Mouse (Mus musculus): ENCODE measurements around the gene Abhd15. TPM values are rescaled to one million over a fixed set of nuclear protein-coding genes. Genes with fewer than 3 reads are reported as not detected.

Gene Abhd15
- total RNA-seq, 2 experiments from 2014 or later: 1.4 to 1.6 TPM

DNA sequence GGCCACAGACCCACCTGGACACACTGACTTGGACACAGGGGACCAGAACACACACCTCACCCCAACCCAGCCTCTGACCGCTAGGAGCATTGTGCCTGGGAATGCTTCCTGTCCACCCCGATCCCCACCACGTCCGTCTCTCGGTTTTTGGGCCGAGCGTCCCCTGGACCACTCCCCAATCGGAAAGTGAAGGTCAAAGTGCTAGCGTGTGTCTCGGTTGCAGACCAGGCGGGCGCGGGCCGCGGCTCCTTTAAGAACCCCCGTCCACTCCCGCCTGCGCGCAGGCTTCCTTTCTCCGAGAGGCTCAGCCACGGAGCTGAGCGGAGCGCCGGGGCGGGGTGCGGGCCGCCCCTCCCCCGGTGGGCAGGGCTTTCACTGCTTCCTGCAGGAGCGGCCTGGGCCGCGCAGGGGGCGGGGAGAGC lies 22.0 kb upstream of the Abhd15 start:
- DNase-seq (ENCODE audit: extremely low spot score in 1 of 2, low spot score in 1 of 2): peak; percentile 77 to 80

DNA sequence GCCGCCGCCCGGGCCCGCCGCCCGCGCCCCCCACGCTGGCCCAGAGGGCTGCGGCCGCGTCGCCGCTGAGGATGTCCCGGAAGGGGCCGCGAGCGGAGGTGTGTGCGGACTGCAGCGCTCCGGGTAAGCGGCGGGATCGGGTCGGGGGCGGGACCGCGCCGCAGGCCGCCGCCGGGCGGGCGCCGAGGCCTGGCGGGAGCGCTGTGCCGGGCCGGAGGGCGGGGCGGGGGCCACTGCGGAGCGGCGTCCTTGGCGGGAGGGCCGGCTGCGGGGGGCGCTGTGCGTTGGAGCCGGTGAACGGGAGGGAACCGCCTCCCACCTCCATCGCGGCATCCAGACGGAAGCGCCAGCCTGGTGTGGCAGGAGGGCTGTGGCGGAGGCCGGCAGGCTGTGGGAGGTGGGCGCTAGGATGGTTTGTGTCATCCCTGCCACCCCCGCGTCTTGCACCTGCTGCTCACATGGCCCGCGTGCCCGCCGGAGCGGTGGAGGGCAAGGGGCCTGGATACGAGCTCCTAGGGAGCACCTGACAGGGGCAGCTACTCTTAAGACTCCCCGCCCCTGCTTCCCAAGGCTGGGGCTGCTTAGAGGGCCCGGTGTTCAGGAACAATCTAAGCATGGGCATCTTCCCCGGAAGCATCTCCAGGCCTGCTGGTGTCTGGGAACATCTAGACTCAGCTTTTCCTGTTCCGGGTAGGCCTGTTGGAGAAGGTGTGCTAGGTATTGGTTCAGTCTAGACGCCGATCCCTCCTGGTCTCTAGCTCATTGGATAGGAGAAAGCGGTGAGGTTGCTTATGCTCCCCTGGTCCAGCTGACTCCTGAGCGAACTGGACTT lies 21.2 kb upstream of the Abhd15 start, which contains the start of gene Git1:
Gene Git1, plus strand, starts transcription at position 51 of the 832 bp plus-strand sequence.
- DNase-seq (ENCODE audit: extremely low spot score in 1 of 2, low spot score in 1 of 2): peak; percentile 51 to 61

DNA sequence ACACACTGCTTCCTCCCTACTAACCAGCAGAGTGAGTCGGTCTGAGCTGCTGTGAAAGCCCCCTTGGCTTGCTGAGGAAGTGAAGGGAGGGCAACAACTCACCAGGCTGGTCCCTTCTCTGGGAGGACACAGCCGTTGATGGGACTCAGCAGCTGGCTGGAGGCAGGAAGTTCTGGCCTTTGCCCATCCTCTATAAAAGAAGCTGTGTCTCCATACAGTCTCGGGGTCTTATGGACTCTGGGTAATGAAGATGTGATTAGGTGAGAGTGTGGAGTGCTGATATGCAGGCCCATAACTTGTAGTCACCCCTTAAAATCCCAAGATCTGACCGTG lies 20.6 kb upstream of the Abhd15 start:
- no peak for DNase-seq (ENCODE audit: extremely low spot score in 1 of 2, low spot score in 1 of 2)

DNA sequence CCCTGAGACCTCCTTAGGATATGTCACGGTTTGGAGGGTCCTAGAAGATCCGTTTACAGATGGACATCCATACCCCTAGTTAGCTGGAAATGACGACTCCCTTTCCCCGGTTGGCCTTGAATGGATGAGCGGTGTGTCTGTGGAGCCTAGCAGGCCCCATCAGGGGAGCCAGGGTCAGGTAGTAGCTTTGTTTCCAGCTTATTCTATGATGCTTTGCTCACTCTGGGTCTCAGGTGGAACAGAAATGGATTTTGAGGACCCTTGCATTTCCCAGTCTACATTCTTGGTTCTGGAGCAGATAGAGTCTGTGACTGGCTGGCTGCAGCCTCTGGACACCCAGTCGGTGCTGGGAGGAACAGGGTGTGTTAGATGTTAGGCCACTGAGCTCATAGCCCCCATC lies 20.1 kb upstream of the Abhd15 start:
- no peak for DNase-seq (ENCODE audit: extremely low spot score in 1 of 2, low spot score in 1 of 2)

DNA sequence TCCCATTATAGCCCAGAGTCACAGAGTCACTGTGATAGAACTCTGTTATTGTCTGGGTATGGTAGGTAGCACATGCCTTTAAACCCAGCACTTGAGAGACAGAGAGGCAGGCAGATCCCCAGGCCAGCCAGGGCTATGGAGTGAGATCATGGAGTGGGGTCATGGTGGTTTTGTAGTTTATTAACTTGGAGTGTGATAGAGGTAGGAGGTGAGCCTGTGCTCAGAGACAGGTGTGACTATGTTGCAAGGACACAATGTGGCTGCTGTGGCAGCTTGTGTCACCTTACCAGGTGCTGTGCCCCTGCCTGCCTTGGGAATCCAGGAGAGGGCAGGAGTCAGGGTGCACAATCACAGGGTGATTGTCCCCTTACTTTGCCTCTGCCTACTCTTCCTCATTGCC lies 19.4 kb upstream of the Abhd15 start:
- no peak for DNase-seq (ENCODE audit: extremely low spot score in 1 of 2, low spot score in 1 of 2)

DNA sequence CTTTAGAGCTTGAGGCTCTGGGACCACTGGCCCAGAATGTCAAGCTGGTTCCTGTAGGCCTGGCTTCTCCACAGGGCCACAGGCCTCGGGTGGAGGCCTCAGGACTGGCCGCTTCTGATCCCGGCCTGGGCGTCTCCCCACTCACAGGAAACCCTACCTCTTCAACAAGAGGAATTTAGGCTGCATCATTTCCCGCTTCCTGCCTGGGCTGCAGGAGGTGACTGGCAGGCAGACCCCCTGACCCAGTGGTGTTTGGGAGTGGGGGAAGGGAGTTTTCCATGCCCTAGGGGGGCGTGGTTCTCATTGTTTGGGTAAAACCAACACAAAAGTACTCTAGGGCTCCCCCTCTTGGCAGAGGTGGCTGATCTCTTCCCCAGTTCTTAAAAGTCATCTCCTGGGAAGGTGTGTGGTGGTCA lies 17.6 kb upstream of the Abhd15 start:
- DNase-seq (ENCODE audit: extremely low spot score in 1 of 2, low spot score in 1 of 2): peak in 1 of 2 experiments; percentile 56

DNA sequence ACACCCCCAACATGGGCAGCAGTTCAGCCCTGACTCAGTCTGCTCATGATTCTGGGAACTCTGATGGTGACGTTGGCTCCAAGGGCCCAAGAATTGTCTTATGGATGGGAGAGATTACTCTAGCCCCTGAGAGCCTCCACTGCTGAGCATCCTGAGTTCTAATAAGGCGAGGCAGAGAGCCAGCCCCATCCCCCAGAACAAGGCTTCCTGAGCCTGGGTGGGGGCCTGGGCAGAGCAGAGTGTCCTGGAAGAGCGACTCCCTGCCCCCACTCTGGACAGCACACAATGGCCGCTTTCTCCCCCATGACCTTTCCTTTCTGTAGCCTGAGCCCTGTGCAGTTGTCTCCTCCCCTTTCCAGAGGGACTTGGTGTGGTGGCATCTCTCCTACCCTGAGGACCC lies 17.1 kb upstream of the Abhd15 start:
- no peak for DNase-seq (ENCODE audit: extremely low spot score in 1 of 2, low spot score in 1 of 2)

DNA sequence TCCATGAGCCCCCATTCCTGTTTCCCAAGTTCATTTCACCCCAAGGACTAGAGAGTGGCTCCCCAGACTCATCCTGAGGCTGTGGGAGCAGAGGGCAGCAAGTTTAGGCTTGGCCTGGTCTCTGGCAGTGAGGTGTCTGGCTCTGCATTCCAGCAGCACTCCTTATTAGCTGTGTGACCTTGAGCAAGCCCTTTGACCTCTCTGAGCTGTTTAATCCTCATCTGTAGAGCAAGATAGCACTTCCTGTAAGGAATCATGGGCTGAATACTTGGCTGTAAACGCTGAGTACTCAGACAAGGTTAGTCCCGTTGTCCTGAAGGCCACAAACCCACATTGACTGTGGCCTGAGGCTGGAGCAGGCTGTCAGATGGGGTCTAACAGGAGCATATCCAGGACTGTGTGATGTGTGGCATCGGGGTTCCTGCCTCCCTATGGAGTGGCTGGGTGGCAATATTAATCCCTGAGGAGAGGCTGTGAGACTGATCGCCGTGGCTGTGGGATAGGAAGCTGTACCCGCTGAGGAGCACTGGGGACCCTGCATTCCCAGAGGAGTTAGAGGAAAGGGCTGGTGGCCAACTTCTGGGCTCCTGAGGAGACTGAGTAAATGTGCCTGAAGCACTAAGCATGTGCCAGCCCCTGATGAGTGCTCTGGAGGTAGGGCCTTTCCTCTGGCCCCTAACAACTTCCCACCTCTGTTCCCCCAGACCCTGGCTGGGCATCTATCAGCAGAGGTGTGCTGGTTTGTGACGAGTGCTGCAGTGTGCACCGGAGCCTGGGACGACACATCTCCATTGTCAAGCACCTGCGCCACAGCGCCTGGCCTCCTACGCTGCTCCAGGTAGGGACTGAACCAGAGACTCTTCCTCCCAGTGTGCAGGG lies 16.4 kb upstream of the Abhd15 start:
- no peak for DNase-seq (ENCODE audit: extremely low spot score in 1 of 2, low spot score in 1 of 2)

DNA sequence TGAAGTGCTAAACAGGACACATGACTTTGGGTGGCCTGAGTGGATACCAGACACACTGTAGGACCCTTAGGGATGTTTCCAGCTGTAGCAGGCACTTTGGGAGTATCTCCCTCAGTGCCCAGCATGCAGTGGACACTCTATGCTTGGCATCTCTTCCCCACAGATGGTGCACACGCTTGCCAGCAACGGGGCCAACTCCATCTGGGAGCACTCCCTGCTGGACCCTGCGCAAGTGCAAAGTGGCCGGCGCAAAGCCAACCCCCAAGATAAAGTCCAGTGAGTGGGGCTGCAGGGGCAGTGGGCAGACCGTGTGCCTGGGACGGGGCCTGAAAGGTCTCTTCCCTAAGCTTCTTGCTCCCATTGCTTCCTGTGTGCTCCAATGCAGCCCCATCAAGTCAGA lies 15.6 kb upstream of the Abhd15 start:
- DNase-seq (ENCODE audit: extremely low spot score in 1 of 2, low spot score in 1 of 2): no peak

DNA sequence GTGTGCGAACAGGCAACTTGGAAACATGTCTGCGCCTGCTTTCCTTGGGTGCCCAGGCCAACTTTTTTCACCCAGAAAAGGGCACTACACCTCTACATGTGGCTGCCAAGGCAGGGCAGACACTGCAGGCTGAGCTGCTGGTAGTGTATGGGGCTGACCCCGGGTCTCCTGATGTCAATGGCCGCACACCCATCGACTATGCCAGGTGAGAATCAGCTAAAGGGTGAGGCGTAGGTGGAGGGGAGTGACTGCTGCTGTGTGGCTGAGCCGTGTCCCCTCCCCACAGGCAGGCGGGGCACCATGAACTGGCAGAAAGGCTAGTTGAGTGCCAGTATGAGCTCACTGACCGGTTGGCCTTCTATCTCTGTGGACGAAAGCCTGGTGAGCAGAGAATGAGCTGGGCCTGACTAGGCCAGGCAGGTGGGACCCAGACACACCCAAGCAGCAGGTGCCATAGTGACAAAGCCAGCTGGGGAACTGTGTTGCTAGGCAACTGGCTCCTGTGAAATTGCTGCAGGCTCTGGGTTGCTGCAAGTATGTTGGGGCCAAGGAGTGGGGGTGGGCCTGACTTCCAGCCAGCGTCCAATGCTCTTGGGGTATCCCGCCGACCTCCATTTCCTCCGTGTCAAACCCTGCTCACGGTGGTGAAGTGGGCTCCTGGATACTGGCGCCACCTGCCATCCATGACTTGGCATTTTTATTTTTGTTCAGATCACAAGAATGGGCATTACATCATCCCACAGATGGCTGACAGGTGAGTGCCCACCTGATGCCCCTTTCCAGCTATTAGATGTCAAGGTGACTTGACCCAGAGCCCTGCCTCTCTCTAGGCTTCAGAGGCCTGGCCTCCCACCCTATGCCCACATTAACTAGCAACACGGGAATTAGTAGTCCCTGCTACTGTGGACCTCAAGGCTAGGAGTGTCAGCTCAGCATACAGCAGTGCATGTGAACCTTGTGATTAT lies 14.3 kb upstream of the Abhd15 start:
- DNase-seq (ENCODE audit: extremely low spot score in 1 of 2, low spot score in 1 of 2): no peak

DNA sequence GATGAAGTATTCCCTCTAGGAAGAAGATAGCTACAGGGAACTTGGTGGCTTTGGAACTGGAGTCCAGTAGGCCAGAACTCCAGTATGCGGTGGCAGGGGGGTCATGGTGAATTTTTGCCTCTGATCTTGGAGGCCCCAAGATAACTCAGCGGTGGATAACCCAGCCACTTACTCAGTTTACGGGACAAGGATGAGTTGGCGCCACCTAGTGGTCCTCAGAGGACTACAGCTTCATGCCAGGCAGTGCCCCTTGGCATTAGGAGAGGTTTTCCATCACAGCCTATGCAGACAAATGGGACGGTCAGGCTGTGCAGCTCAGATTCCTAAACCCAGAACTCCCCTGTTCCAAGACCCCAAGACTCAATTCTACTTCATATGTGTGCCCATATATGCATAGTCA lies 13.5 kb upstream of the Abhd15 start:
- DNase-seq (ENCODE audit: extremely low spot score in 1 of 2, low spot score in 1 of 2): peak in 1 of 2 experiments; percentile 81

DNA sequence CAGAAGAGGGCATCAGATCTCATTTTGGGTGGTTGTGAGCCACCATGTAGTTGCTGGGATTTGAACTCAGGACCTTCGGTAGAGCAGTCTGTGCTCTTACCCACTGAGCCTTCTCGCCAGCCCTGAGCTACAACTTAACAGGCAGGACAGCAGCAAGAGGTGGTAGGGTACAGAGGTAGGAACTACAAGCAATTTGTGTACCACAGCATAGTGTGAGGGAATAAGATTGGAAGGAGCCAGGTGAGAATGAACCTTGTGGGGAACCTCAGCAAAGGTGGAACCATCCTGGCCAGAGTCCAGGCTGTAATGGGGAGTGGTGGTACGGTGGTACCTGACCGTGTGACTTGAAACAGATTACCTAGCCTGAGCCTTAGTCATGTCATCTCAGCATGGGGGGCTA lies 12.9 kb upstream of the Abhd15 start:
- DNase-seq (ENCODE audit: extremely low spot score in 1 of 2, low spot score in 1 of 2): no peak

DNA sequence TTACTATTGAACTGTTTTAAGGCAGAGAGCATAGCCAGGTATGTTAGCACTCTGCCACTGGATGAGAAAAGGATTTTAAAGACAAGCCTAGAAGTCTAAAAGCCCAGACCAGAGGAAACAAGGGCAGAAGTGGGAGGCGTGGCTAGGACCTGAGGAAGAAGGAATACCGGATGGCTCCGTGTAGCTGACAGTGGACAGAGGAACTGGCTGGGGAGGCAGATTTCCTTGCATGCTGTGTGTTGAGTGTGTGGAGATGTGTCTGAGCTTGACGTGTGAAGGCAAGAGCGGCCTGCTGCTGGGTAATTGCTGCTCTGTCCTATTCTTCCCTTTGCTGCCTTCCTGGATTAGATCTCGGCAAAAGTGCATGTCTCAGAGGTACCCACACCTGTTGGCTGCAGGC lies 12.4 kb upstream of the Abhd15 start:
- DNase-seq (ENCODE audit: extremely low spot score in 1 of 2, low spot score in 1 of 2): no peak

DNA sequence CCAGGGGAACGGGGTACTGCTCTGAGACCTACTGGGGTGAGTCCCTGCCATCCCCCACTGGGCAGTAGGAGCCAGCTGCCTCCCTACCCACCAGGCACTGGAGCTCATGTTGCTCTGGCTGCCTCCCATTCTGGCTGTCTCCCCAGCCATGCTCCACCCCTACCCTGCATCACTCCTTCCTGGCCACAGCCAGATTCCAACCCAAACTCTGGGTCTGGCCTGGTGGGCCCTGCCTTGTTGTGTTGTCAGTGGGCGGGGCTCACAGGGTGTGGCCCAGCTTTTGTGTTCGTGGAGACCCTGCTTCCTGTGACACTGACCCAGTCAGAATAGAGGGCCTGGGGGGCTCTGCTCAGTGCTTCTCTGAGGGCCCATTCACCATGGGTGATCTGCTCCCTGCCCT lies 11.4 kb upstream of the Abhd15 start:
- DNase-seq (ENCODE audit: extremely low spot score in 1 of 2, low spot score in 1 of 2): no peak

DNA sequence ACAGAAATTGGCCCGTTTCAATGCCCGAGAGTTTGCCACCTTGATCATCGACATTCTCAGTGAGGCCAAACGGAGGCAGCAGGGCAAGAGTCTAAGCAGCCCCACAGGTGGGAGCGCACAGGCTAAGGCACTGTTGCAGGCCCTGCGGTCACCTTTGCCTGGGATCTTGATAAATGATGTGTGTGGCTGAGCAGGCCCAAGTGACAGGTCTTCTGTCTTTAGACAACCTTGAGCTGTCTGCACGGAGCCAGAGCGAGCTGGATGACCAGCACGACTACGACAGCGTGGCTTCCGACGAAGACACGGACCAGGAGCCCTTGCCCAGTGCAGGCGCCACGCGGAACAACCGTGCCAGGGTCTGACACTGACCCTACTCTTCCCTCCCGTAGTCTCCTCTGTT lies 10.5 kb upstream of the Abhd15 start:
- no peak for DNase-seq (ENCODE audit: extremely low spot score in 1 of 2, low spot score in 1 of 2)

DNA sequence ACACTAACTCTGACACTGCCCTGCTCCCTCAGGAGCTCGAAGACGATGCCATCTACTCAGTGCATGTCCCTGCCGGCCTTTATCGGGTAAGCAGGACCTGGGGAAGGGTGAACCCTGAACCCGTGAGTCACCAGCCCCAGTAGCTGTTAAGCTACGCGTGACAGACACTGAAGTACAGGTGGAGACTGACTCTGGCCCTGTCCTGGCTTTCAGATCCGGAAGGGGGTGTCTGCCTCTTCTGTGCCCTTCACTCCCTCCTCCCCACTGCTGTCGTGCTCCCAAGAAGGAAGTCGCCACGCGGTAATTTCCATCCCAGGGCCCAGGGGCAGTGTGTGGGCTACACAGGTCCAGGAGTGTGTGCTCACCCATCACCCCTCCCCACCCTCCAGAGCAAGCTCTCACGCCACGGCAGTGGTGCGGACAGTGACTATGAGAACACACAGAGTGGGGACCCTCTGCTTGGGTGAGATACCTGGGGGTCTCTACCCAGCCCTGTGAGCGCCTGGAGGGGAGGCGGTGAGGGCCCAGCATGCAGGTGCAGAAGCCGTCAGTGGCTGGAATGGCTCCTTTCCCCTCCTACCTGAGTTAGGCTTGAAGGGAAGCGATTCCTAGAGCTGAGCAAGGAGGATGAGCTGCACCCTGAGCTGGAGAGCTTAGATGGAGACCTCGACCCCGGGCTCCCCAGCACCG lies 9.5 kb upstream of the Abhd15 start:
- no peak for DNase-seq (ENCODE audit: extremely low spot score in 1 of 2, low spot score in 1 of 2)

DNA sequence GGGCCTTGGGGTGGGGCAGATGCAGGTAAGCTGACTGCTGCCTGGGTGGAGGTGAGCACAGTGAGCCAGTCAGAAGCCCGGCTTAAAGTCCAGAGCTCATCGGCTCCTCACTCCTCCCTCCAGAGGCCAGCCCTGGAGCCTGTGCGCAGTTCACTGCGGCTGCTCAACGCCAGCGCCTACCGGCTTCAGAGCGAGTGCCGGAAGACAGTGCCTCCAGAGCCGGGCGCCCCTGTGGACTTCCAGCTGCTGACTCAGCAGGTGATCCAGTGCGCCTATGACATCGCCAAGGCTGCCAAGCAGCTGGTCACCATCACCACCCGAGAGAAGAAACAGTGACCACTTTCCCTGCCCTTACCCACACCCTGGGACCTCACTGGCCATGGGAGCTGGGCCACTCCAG lies 8.6 kb upstream of the Abhd15 start:
- DNase-seq (ENCODE audit: extremely low spot score in 1 of 2, low spot score in 1 of 2): no peak

DNA sequence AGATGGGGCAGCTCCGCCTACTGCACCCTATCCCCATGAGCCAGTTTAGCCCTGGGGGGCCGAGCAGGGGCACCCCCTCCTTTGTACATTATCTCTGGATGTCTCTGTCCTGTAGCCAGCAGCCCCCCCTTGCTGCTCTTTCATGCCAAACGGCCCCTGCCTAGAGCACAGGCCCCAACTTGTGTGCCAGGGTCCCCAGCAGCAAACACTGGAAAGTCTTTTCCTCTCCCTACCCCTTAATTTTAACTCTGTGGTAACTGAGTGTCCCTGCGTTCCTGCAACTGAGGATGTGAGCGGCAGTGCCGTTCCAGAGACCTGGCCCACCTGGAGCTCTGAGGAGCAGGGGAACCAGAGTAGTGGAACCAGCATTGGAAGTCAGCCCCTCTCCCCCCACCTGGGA lies 8.0 kb upstream of the Abhd15 start:
- no peak for DNase-seq (ENCODE audit: extremely low spot score in 1 of 2, low spot score in 1 of 2)

DNA sequence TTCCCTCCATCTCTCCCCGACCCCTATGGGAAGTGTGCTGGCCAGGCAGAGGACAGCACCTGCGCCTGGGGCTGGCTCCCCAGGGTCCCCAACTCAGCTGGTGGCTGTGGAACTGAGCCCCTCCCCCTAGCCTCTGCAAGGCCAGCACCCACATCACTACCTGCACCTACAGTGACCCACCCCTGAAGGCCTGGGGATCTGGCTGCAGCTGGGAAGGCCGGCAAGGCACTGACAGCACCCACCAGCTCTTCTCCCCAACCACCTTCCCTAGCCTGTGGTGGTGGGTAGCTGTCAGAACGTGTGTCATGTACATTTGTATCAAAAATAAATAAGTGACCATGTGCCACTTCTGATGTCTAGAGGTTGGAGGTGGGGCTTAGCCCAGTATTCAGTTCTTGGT lies 7.5 kb upstream of the Abhd15 start:
- no peak for DNase-seq (ENCODE audit: extremely low spot score in 1 of 2, low spot score in 1 of 2)

Data from layer of hippocampus, postnatal 25 days (tissue).